Mouse (Mus musculus) stomach, postnatal 0 days (tissue): ENCODE results near the gene Xrcc4.

Experiments used
- CTCF ChIP-seq: IDR thresholded peaks from 2 replicates; pipeline ENCODE4 v1.5.1; 2016; ENCODE audit warnings: antibody characterized with exemption, low read depth, mild to moderate bottlenecking, moderate library complexity
- EP300 ChIP-seq: optimal IDR thresholded peaks from 2 replicates; pipeline ENCODE3; 2016; ENCODE audit warnings: antibody characterized with exemption

GRCm38 (mm10) chr13:90052408-90052807, 37.0 kb downstream of the Xrcc4 start:
- no peak for TF ChIP-seq CTCF
- no peak for TF ChIP-seq EP300
